Mouse (Mus musculus) hindbrain, embryonic 11.5 days (tissue): Measurements from ENCODE around the gene Iah1. TPM values are rescaled to one million over a fixed set of nuclear protein-coding genes. Genes with fewer than 3 reads are reported as not detected.

ENCODE experiments used
- ATAC-seq: fragments of 200-750 bp; cut with Nextera tagmentation; 2 replicates; pipeline ENCODE4 v1.8.0; 2017; ENCODE audit warnings: mild to moderate bottlenecking, moderate TSS enrichment, moderate library complexity; ENCODE audit not compliant: low FRiP score
- DNase-seq: peaks from one replicate; pipeline ENCODE4 v3.0.0-alpha.2; 2015; ENCODE audit warnings: low spot score
- H3K27ac ChIP-seq: fragments of 300-500 bp; sonication (generic); 2 replicates; pipeline ENCODE4 v1.5.1; 2014; ENCODE audit warnings: mild to moderate bottlenecking, low read depth, low read length
- H3K27me3 ChIP-seq: fragments of 300-500 bp; sonication (generic); 2 replicates; pipeline ENCODE4 v1.6.1; 2014; ENCODE audit warnings: mild to moderate bottlenecking, low read length, moderate library complexity, mixed read lengths; ENCODE audit not compliant: control insufficient read depth, insufficient read depth
- H3K36me3 ChIP-seq: fragments of 300-500 bp; sonication (generic); 2 replicates; pipeline ENCODE4 v1.6.1; 2014; ENCODE audit warnings: mild to moderate bottlenecking, low read length, moderate library complexity, mixed read lengths; ENCODE audit not compliant: control insufficient read depth, insufficient read depth
- H3K4me1 ChIP-seq: fragments of 300-500 bp; sonication (generic); replicated peaks from 2 replicates; pipeline ENCODE4 v1.6.1; 2014; ENCODE audit warnings: low read length, mixed read lengths; ENCODE audit not compliant: control insufficient read depth, insufficient read depth
- H3K4me2 ChIP-seq: fragments of 300-500 bp; sonication (generic); replicated peaks from 2 replicates; pipeline ENCODE4 v1.6.1; 2014; ENCODE audit warnings: mild to moderate bottlenecking, low read depth, low read length
- H3K4me3 ChIP-seq: fragments of 300-500 bp; sonication (generic); 2 replicates; pipeline ENCODE4 v1.5.1; 2014; ENCODE audit warnings: low read depth, low read length
- H3K9ac ChIP-seq: fragments of 300-500 bp; sonication (generic); 2 replicates; pipeline ENCODE4 v1.6.1; 2014; ENCODE audit warnings: low read depth, low read length
- H3K9me3 ChIP-seq: fragments of 300-500 bp; sonication (generic); 2 replicates; pipeline ENCODE4 v1.6.1; 2016; ENCODE audit warnings: low read length; ENCODE audit not compliant: control insufficient read depth
- WGBS: fragments of 180-500 bp; shearing (Covaris S2); extraction: QIAGEN DNeasy Blood & Tissue Kit; methylation state at CpG from one replicate; pipeline ENCODE4 v1.1.7; 2014; 5-methylcytosine and 5-hydroxymethylcytosine counted together
- polyA plus RNA-seq: library from polyadenylated mRNA; unstranded; fragments of >200 nt; fragmentation: Nextera tagmentation; extraction: Ambion mirVana; gene quantifications from 2 replicates; pipeline ENCODE4 v1.2.1, GENCODE M21; 2014

Iah1 gene
- polyA plus RNA-seq, 1 experiment from 2014 or later, result 48.2 TPM

DNA sequence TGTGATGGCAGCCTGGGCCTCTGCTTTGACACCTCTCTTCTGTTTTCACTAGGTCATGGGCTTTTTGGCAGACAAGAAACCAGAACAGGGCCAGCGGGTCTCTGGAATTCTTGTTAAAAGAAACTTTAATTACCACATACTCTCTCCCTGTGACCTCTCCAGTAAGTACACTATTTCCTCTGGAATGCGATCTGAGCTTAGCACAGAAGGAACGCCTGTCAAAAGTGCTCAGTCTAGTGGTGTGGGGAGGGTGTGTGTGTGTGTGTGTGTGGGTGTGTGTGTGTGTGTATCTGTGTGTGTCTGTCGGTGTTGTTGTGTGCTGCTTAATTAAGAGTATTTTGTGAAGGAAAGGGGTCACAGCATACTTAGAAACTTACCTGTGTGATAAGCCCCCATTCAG is 9.5 kb upstream of the Iah1 start:
- 96% methylated on average over 4 of the region's 4 CpGs for WGBS
- DNase-seq (no peak), ATAC-seq (no peak)
- no peak overlapping the region for H3K27ac ChIP-seq
- peaks cover 19% of the 10 kb centered on the region for H3K36me3 ChIP-seq
- no peaks in the 10 kb centered on the region for H3K9me3 ChIP-seq
- no peak overlapping the region for H3K4me2 ChIP-seq
- no peak overlapping the region for H3K4me3 ChIP-seq
- no peak overlapping the region for H3K9ac ChIP-seq
- H3K4me1 ChIP-seq, result no peaks in the 10 kb centered on the region
- no peaks in the 10 kb centered on the region for H3K27me3 ChIP-seq

DNA sequence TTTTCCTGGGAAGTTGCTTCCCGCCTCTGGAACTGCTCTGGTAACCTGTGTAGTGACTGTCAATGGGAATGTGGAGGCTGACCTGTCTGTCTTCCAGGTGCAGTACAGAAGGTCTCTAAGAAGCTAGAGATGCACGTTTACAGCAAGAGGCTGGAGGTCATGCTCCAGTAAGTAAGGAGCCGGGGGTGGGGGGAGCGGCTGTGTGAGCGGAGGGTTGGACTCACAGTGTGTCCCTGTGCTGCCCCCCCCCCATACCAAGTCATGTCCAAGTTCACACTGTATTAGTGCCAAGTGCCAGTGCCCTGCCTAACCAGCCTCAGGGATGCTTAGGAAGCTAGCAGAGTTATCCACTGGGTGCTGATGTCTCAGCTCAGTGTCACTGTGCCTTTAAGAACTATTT is 4.0 kb upstream of the Iah1 start:
- DNase-seq (no peak), ATAC-seq (no peak)
- Histone ChIP-seq H3K36me3 (peaks cover 22% of the 10 kb centered on the region), H3K4me2 (no peak overlapping the region), H3K4me1 (no peaks in the 10 kb centered on the region; the same call in 1 of the 2 replicates), H3K9me3 (no peaks in the 10 kb centered on the region), H3K4me3 (no peak overlapping the region), H3K27me3 (no peaks in the 10 kb centered on the region), H3K9ac (no peak overlapping the region), H3K27ac (no peak overlapping the region)
- WGBS, result 94% methylated on average over 5 of the region's 5 CpGs

DNA sequence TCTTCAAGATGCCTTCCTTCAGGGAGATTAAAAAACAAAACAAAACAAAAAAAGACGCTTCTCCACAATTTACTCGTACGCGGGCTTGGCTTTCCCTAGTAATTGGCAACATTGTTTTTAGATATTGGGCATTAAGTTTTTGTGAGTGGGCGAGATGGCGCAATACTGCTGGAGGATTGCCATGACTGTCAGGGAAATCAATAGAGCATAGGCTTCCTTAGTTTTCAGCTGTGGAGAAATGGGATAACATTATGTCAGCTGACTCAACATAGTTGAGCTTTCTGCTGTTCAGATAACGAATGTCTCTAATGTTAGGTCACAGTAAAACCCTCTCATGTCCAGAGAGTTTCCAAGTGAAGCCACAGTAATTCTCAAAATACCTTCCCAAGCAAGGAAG is 678 bp downstream of the Iah1 start:
- Histone ChIP-seq H3K36me3 (peaks cover 6% of the 10 kb centered on the region; the same call in 1 of the 2 replicates), H3K4me2 (peak overlapping the region; percentile 74)

DNA sequence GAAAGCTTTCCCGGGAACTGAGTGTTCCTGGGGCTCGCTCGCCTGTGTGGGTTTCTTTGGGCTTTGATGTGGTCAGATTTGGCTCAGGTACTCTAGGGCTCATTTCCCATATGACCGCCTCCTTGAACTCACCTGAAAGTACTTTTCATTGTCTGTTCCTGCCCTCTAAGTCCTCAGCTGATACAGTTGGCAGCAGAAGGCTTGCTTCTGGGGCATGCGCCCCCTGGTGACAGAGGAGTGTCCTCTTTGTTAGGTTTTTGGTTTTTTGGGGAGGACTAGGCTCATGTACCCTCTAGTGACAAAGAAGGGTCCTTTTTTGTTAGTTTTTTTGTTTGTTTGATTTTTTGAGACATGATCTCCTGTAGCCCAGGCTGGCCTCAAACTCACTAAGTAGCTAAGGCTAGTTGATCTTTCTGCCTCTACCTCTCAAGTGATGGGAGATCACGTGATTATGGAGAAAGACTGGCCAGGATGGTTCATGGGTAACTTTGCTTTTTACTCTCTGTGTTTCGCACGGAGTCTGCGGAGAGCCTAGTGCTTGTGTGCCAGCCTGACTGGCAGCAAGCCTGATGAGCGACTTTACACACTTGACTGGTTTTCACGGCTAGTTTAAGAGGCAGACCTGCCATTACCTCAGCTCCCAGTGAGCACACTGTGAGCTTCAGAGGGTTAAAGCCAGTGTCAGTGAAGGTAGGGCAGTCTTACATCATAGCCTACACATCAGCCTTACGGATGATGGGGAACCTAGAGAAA is 2.1 kb downstream of the Iah1 start:
- no peak overlapping the region for H3K27ac ChIP-seq
- H3K4me3 ChIP-seq, result no peak overlapping the region
- no peaks in the 10 kb centered on the region for H3K9me3 ChIP-seq
- DNase-seq (peak; percentile 80), ATAC-seq (no peak)
- no peaks in the 10 kb centered on the region; the same call in 1 of the 2 replicates for H3K4me1 ChIP-seq
- H3K4me2 ChIP-seq, result no peak overlapping the region
- no peak overlapping the region for H3K9ac ChIP-seq
- peaks cover 6% of the 10 kb centered on the region; the same call in 1 of the 2 replicates for H3K36me3 ChIP-seq
- 78% methylated on average over 12 of the region's 12 CpGs for WGBS
- H3K27me3 ChIP-seq, result no peaks in the 10 kb centered on the region

More for the DNA sequence above, 678 bp downstream of the Iah1 start:
- Histone ChIP-seq H3K4me3 (peak overlapping the region; percentile 74), H3K4me1 (no peaks in the 10 kb centered on the region; the same call in 1 of the 2 replicates), H3K27ac (no peak overlapping the region), H3K9me3 (no peaks in the 10 kb centered on the region), H3K27me3 (no peaks in the 10 kb centered on the region), H3K9ac (peak overlapping the region; percentile 77)
- ATAC-seq, result no peak
- WGBS, result 38% methylated on average over 7 of the region's 7 CpGs
- peak; percentile 14 for DNase-seq

DNA sequence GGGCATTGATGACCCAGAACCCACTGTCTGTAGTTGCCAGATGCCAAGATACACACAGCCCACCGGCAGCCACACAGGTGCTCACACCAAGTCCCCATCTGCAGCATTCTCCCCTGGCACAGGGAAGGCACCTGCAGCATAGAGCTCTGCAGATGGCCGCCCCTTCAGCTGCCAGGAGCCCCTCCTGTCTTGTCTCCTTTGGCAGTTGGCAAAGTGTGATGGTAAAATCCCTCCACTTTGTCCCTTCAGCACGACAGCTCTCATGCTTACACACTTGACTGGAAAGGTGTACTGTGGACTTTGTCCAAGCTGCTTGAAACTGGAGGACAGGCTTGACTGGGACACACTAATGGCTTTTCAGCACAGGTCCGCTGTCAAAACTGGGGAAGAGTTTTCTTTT is 4.1 kb downstream of the Iah1 start:
- H3K9ac ChIP-seq, result no peak overlapping the region
- WGBS, result 93% methylated on average over 4 of the region's 4 CpGs
- no peak for ATAC-seq
- H3K27me3 ChIP-seq, result no peaks in the 10 kb centered on the region
- no peak overlapping the region for H3K4me2 ChIP-seq
- H3K27ac ChIP-seq, result no peak overlapping the region
- H3K4me3 ChIP-seq, result no peak overlapping the region
- no peaks in the 10 kb centered on the region; the same call in 1 of the 2 replicates for H3K4me1 ChIP-seq
- no peak for DNase-seq
- peaks cover 5% of the 10 kb centered on the region; the same call in 1 of the 2 replicates for H3K36me3 ChIP-seq
- no peaks in the 10 kb centered on the region for H3K9me3 ChIP-seq

DNA sequence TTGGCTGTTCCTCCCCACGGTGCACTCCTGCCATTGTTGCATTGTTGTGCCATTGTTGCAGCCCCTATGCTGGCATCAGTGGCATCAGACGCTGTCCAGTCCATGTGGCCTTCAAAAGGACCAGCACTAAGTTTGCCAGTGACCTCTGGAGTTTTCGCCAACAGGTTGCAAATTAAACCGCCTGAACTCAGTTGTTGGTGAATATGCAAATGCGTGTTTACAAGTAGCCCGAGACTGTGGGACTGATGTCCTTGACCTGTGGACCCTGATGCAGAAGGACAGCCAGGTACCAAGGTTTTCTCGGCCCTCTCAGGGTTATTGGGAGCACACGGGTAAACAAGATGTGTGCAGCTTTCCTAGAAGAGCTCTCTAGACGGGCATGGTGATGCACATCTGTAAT is 5.0 kb downstream of the Iah1 start:
- ATAC-seq (no peak), DNase-seq (no peak)
- Histone ChIP-seq H3K36me3 (peaks cover 6% of the 10 kb centered on the region; the same call in 1 of the 2 replicates), H3K4me2 (no peak overlapping the region), H3K27me3 (no peaks in the 10 kb centered on the region), H3K9ac (no peak overlapping the region), H3K4me3 (no peak overlapping the region), H3K9me3 (no peaks in the 10 kb centered on the region), H3K27ac (no peak overlapping the region), H3K4me1 (no peaks in the 10 kb centered on the region; the same call in 1 of the 2 replicates)
- WGBS, result 84% methylated on average over 9 of the region's 9 CpGs

DNA sequence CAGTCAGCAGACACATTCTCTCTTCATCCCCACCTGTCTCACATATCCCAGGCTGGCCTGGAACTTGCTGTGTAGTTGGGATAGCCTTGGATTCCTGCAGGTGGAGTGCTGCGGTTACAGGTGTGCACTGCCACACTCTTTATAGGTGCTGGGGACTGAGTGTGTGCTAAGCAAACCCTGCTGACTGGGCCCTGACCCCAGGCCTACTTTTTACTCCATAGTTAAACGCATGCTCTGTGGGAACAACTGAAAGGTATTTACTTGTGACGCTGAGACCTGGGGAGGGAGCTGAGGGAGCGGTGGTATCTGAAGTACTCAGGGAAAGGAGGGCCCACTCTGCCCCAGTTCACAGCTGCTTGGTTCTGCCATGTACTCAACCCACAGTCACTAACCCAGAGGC is 6.1 kb downstream of the Iah1 start:
- Histone ChIP-seq H3K27me3 (no peaks in the 10 kb centered on the region), H3K9me3 (no peaks in the 10 kb centered on the region), H3K4me1 (no peaks in the 10 kb centered on the region), H3K36me3 (peaks cover 6% of the 10 kb centered on the region), H3K9ac (no peak overlapping the region), H3K27ac (no peak overlapping the region), H3K4me2 (no peak overlapping the region), H3K4me3 (no peak overlapping the region)
- ATAC-seq, result no peak
- 92% methylated on average over 4 of the region's 4 CpGs for WGBS
- no peak for DNase-seq

DNA sequence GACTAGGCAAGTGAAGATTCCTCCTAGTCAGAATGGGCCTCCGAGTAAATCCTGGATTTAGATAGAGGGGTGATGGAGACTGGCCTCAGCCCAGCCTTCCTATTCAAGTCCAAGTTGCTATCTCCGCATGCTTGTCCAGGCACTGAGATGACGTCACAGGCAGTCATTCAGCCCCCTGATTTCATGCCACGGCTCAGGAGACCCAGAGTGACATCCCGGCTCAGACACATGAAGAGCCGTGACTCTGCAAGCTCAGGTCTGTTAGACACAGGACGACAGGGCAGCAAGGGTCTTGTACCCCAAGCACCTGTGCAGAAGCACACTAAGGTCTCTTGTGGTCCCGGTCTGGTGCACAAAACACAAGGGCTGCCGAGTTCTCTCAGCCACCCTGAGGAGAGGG is 6.7 kb downstream of the Iah1 start:
- WGBS, result 86% methylated on average over 9 of the region's 9 CpGs
- H3K36me3 ChIP-seq, result peaks cover 6% of the 10 kb centered on the region
- no peaks in the 10 kb centered on the region for H3K9me3 ChIP-seq
- no peak for ATAC-seq
- H3K4me2 ChIP-seq, result no peak overlapping the region
- H3K27ac ChIP-seq, result no peak overlapping the region
- H3K4me3 ChIP-seq, result no peak overlapping the region
- no peak overlapping the region for H3K9ac ChIP-seq
- no peak for DNase-seq
- H3K4me1 ChIP-seq, result no peaks in the 10 kb centered on the region
- H3K27me3 ChIP-seq, result no peaks in the 10 kb centered on the region

DNA sequence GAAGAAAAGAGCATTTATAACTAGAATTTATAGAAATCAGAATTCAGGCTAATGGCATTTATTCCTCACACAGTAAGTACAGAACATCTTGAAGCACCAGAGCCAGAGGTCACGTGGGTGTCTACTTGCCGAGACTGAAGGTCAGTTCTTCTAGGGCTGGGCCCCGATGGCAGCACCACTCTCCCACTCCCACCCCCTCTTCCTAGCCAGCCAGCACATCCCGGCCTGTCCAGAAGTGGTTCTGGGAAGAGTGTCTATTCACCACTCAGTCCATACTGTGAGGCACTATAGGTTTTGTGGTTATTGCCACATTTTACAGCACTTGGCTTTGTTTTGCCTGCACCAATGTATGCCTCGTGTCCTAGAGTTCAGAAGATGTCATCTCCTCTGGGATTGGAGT is 7.9 kb downstream of the Iah1 start:
- 81% methylated on average over 5 of the region's 5 CpGs for WGBS
- no peak for ATAC-seq
- peaks cover 8% of the 10 kb centered on the region for H3K36me3 ChIP-seq

More for the DNA sequence above, 7.9 kb downstream of the Iah1 start:
- DNase-seq, result no peak
- H3K4me3 ChIP-seq, result no peak overlapping the region
- no peaks in the 10 kb centered on the region for H3K4me1 ChIP-seq
- no peaks in the 10 kb centered on the region for H3K27me3 ChIP-seq
- no peak overlapping the region for H3K4me2 ChIP-seq
- H3K9me3 ChIP-seq, result no peaks in the 10 kb centered on the region
- no peak overlapping the region for H3K27ac ChIP-seq
- H3K9ac ChIP-seq, result no peak overlapping the region
